11 mouse cellular contexts compared by ENCODE assay signal in genomic region chr7:139304322-139304721, GRCm38 (mm10). TPM values are rescaled to one million over a fixed set of nuclear protein-coding genes. Genes with fewer than 3 reads are reported as not detected.
A peak's percentile ranks its signal among the peaks of the same experiment; 100 is the strongest.
DNase-seq lines count a peak whose midpoint lies in the region; ATAC-seq lines count a peak whose summit lies in the region.
"Had no signal": no experiment of that assay in that cellular context is flagged by ENCODE, and none has a peak within 500 bp of the region (broad histone marks: within the 10 kb centered on the region; RNA-seq: fewer than 3 reads in every experiment).

No protein-coding gene starts in this region.

- no peaks in the 10 kb centered on the region for H3K27me3 ChIP-seq in heart, embryonic 11.5 days (ENCODE audit: control insufficient read depth, insufficient read depth, low read length)

- H3K36me3 ChIP-seq in heart, embryonic 11.5 days (ENCODE audit: control insufficient read depth, insufficient read depth, low read length): no peaks in the 10 kb centered on the region
- H3K36me3 ChIP-seq: embryonic facial prominence, embryonic 10.5 days had no signal

- no peak overlapping the region for H3K4me2 ChIP-seq in heart, embryonic 11.5 days

- no peaks in the 10 kb centered on the region for H3K9me3 ChIP-seq in heart, embryonic 11.5 days (replicated peaks; ENCODE audit: control insufficient read depth, low read length)
- H3K9me3 ChIP-seq: embryonic facial prominence, embryonic 10.5 days had no signal

- peak overlapping the region; percentile 59; the same call in 1 of the 2 replicates for H3K27ac ChIP-seq in heart, embryonic 11.5 days (ENCODE audit: low read depth, low read length)
- H3K27ac ChIP-seq: embryonic facial prominence, embryonic 10.5 days had no signal

- H3K4me1 ChIP-seq in heart, embryonic 11.5 days (ENCODE audit: control insufficient read depth, insufficient read depth, low read length): peaks cover 37% of the 10 kb centered on the region

- no peak for DNase-seq in heart, adult 8-10 months (ENCODE audit: low spot score)
- DNase-seq in lung, postnatal 36 days: peak; percentile 22
- DNase-seq in lung, adult 18-20 months: no peak
- peak; percentile 34 for DNase-seq in adipocyte (ENCODE audit: low spot score)
- no peak for DNase-seq in spleen, postnatal 4 days (ENCODE audit: low spot score in 2 of 2)
- DNase-seq in spleen, adult 12 weeks (ENCODE audit: low spot score): no peak
- DNase-seq: cerebellum, postnatal 25 days; left cerebral cortex, postnatal 4 days; thymus, adult 18-20 months had no signal

- H3K4me3 ChIP-seq in heart, embryonic 11.5 days (ENCODE audit: low read depth, low read length): no peak overlapping the region
- H3K4me3 ChIP-seq: embryonic facial prominence, embryonic 10.5 days had no signal

- 28% methylated on average over 5 of the region's 5 CpGs for WGBS in heart, embryonic 11.5 days (ENCODE audit: insufficient replicate concordance)

- no peak overlapping the region for H3K9ac ChIP-seq in heart, embryonic 11.5 days (ENCODE audit: low read depth, low read length)

- ATAC-seq in heart, embryonic 11.5 days (replicated peaks; ENCODE audit: insufficient number of reproducible peaks, low FRiP score, low TSS enrichment): no peak

RNA-seq across cellular contexts. Expression of gene Pwwp2b, which starts 56.0 kb away (rescaled TPM):
- 8.4 TPM in 2 replicates for polyA plus RNA-seq in heart, embryonic 11.5 days (2014; fragmentation: Nextera tagmentation; extraction: Ambion mirVana)
- 10 to 100 TPM in 2 of 4 experiments, 1 to 10 TPM in 2; 8.1 to 12.5 (median 10.0) TPM for total RNA-seq in heart, adult 8-10 months (2022)

Comparison
In these comparisons a context has a peak if more than half of its experiments do, and no peak if none do; other contexts are left out.
1. DNase-seq: peak in lung, postnatal 36 days (single experiment) and adipocyte (single experiment); none in heart, adult 8-10 months (single experiment), lung, adult 18-20 months (0 of 2), spleen, postnatal 4 days (0 of 2) and spleen, adult 12 weeks (single experiment).